Mouse (Mus musculus) liver, embryonic 16.5 days (tissue): ENCODE measurements around the gene Olfr209. TPM values are rescaled to one million over a fixed set of nuclear protein-coding genes. Genes with fewer than 3 reads are reported as not detected.
"Not testable (repeated sequence)": the region's sequence is repeated elsewhere in the genome, so short reads cannot be mapped to it uniquely, and the experiment has no call there.

ENCODE experiments used
- ATAC-seq: fragments of 200-750 bp; cut with Nextera tagmentation; 2 replicates; pipeline ENCODE4 v1.8.0; 2017; ENCODE audit warnings: low read depth, mild to moderate bottlenecking, moderate number of reproducible peaks, moderate library complexity
- H3K27ac ChIP-seq: fragments of 300-500 bp; sonication (generic); 2 replicates; pipeline ENCODE4 v1.5.1; 2014; ENCODE audit warnings: mild to moderate bottlenecking, low read length
- H3K27me3 ChIP-seq: fragments of 300-500 bp; sonication (generic); 2 replicates; pipeline ENCODE4 v1.6.1; 2014; ENCODE audit warnings: low read depth, low read length, mixed read lengths; ENCODE audit not compliant: control insufficient read depth, insufficient read depth
- H3K36me3 ChIP-seq: fragments of 300-500 bp; sonication (generic); 2 replicates; pipeline ENCODE4 v1.6.1; 2014; ENCODE audit warnings: mild to moderate bottlenecking; ENCODE audit not compliant: control insufficient read depth, insufficient read depth
- H3K4me1 ChIP-seq: fragments of 300-500 bp; sonication (generic); 2 replicates; pipeline ENCODE4 v1.6.1; 2014; ENCODE audit warnings: low read depth, low read length, mixed read lengths; ENCODE audit not compliant: control insufficient read depth
- H3K4me2 ChIP-seq: fragments of 300-500 bp; sonication (generic); 2 replicates; pipeline ENCODE4 v1.6.1; 2014; ENCODE audit warnings: low read depth, low read length, mixed read lengths
- H3K4me3 ChIP-seq: fragments of 300-500 bp; sonication (generic); 2 replicates; pipeline ENCODE4 v1.5.1; 2014; ENCODE audit warnings: low read depth, mild to moderate bottlenecking, low read length
- H3K9ac ChIP-seq: fragments of 300-500 bp; sonication (generic); 2 replicates; pipeline ENCODE4 v1.6.1; 2014; ENCODE audit warnings: low read depth, low read length
- H3K9me3 ChIP-seq: fragments of 300-500 bp; sonication (generic); replicated peaks from 2 replicates; pipeline ENCODE4 v1.6.1; 2016; ENCODE audit warnings: low read length; ENCODE audit not compliant: control insufficient read depth
- WGBS: fragments of 180-500 bp; shearing (Covaris S2); extraction: QIAGEN DNeasy Blood & Tissue Kit; methylation state at CpG from one replicate; pipeline ENCODE4 v1.1.7; 2014; ENCODE audit not compliant: insufficient replicate concordance; 5-methylcytosine and 5-hydroxymethylcytosine counted together
- polyA plus RNA-seq: library from polyadenylated mRNA; unstranded; fragments of >200 nt; fragmentation: Nextera tagmentation; extraction: Ambion mirVana; gene quantifications from 2 replicates; pipeline ENCODE4 v1.2.1, GENCODE M21; 2015

Olfr209 gene
- polyA plus RNA-seq, 1 experiment from 2014 or later, result not detected

DNA sequence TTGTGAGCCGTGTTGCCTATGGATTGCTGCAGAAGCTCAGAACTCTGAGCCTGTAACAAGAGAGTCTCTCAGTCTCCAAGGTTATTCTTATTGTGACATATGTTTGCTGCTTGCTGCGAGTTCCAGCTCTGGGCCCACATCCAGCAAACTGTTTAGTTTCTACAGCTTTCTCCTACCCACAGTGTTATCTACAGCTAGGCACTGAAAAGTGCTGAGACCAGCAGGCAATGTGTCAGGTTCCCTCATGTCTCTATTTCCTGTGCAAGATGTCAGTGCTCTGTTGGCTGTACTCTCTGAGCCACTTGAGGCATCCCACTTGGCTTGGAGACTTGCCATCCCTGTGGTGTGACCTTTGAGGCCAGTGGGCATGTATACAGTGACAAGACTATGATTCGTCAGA is 29.5 kb upstream of the Olfr209 start:
- Histone ChIP-seq H3K4me2 (no peak overlapping the region), H3K9me3 (no peaks in the 10 kb centered on the region), H3K27me3 (no peaks in the 10 kb centered on the region), H3K4me3 (no peak overlapping the region), H3K9ac (no peak overlapping the region), H3K36me3 (no peaks in the 10 kb centered on the region), H3K4me1 (no peaks in the 10 kb centered on the region), H3K27ac (no peak overlapping the region)
- 56% methylated on average over 3 of the region's 3 CpGs for WGBS
- ATAC-seq, result no peak

DNA sequence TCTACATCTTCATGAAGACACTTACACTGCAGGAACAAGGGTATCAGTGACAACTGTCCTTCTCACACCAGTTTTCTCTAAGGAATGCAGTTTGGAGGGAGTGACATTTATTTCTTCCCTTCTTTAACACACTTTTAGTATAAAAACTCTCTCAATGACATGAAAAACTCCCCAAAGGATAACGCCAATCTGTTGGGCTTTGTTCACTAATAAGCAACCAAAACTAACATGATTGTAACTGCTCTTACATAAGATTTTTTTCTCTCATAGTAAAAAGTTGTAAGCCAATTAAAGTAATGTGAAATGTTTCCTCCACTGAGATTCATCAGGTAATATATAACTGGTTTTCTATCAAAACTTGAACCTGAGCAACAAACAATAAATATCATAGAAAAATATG is 14.6 kb downstream of the Olfr209 start, which contains the start of gene Olfr206:
TSS of gene Olfr206 (minus strand) at position 101 of the 400 bp plus-strand sequence.
- Histone ChIP-seq H3K9me3 (no peaks in the 10 kb centered on the region), H3K27me3 (no peaks in the 10 kb centered on the region), H3K27ac (no peak within 1 kb of the TSS), H3K4me1 (no peaks in the 10 kb centered on the region), H3K36me3 (no peaks in the 10 kb centered on the region), H3K4me2 (no peak within 1 kb of the TSS), H3K4me3 (no peak within 1 kb of the TSS), H3K9ac (no peak within 1 kb of the TSS)
- ATAC-seq, result no peak
- 50% methylated on average over 1 of the region's 1 CpGs for WGBS

DNA sequence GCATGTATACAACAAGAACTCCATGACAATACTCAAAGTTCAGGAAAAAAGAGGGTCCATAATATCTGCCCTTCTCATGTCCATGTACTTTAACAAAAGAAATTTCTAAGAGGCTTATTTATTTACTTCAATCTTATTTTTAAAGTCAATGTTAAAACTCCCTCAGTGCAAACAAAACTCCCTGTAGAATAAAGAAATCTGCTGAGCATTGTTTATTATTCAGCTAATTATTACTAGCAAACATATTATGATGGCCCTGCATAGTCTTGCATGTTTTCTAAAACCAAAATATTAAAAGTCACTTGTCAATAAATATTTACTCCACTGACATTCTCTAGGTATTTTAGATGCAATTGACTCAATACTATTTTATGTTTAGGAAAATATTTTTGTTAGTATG is 32.8 kb downstream of the Olfr209 start, which contains the start of gene Olfr205:
TSS of gene Olfr205 (minus strand) at position 101 of the 400 bp plus-strand sequence.
- Histone ChIP-seq H3K36me3 (no peaks in the 10 kb centered on the region), H3K27me3 (no peaks in the 10 kb centered on the region), H3K9ac (no peak within 1 kb of the TSS), H3K4me1 (no peaks in the 10 kb centered on the region), H3K27ac (no peak within 1 kb of the TSS), H3K9me3 (no peaks in the 10 kb centered on the region; the same call in 1 of the 2 replicates), H3K4me2 (no peak within 1 kb of the TSS), H3K4me3 (no peak within 1 kb of the TSS)
- ATAC-seq, result no peak

DNA sequence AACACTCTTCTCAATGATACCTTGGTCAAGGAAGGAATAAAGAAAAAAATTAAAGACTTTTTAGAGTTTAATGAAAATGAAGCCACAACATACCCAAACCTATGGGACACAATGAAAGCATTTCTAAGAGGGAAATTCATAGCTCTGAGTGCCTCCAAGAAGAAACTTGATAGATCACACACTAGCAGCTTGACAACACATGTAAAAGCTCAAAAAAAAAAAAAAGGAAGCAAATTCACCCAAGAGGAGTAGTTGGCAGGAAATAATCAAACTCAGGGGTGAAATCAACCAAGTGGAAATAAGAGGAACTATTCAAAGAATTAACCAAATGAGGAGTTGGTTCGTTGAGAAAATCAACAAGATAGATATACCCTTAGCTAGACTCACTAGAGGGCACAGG is 40.5 kb downstream of the Olfr209 start:
- not testable (repeated sequence) for H3K4me1 ChIP-seq, H3K9ac ChIP-seq, H3K4me2 ChIP-seq, H3K4me3 ChIP-seq, ATAC-seq, H3K9me3 ChIP-seq, H3K27ac ChIP-seq, H3K36me3 ChIP-seq, H3K27me3 ChIP-seq
- WGBS, result 21% methylated on average over 1 of the region's 1 CpGs

DNA sequence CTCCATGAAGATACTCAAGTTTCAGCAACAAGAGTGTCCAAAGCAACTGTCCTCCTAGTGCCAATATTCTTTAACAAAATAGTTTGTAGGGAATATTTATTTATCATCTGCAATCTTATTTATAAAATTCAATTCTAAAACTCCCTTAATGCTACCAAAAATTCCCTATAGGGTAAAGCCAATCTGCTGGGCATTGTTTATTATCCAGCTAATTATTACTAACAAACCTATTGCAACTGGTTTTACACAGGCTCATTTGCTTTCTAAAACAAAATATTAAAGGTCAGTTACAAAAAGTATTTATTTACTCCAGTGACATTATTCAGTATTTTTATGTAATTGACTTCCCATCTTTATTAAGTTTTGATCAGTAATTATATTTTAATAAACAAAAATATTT is 45.6 kb downstream of the Olfr209 start, which contains the start of gene Olfr204:
TSS of gene Olfr204 (minus strand) at position 101 of the 400 bp plus-strand sequence.
- no peaks in the 10 kb centered on the region for H3K9me3 ChIP-seq
- H3K36me3 ChIP-seq, result no peaks in the 10 kb centered on the region
- no peak for ATAC-seq
- H3K4me3 ChIP-seq, result no peak within 1 kb of the TSS
- H3K4me1 ChIP-seq, result no peaks in the 10 kb centered on the region
- H3K27ac ChIP-seq, result no peak within 1 kb of the TSS
- H3K4me2 ChIP-seq, result no peak within 1 kb of the TSS
- no peak within 1 kb of the TSS for H3K9ac ChIP-seq
- H3K27me3 ChIP-seq, result no peaks in the 10 kb centered on the region

Other genes starting within 250 kb of the Olfr209 start
- not detected in 2 replicates for gene Olfr194, start 242.9 kb downstream of the Olfr209 start, polyA plus RNA-seq
- gene Olfr195, start 216.9 kb downstream of the Olfr209 start, polyA plus RNA-seq, result not detected in 2 replicates
- gene Olfr196, start 193.5 kb downstream of the Olfr209 start, polyA plus RNA-seq, result not detected in 2 replicates
- gene Olfr198, start 160.5 kb downstream of the Olfr209 start, polyA plus RNA-seq, result not detected in 2 replicates
- not detected in 2 replicates for gene Olfr199, start 144.2 kb downstream of the Olfr209 start, polyA plus RNA-seq
- gene Olfr201, start 91.4 kb downstream of the Olfr209 start, polyA plus RNA-seq, result 0.06 and 0.09 TPM in 2 replicates
- not detected in 2 replicates for gene Olfr202, start 77.2 kb downstream of the Olfr209 start, polyA plus RNA-seq
- gene Olfr203, start 65.1 kb downstream of the Olfr209 start, polyA plus RNA-seq, result not detected in 2 replicates
- not detected in 2 replicates for gene Olfr204, start 45.7 kb downstream of the Olfr209 start, polyA plus RNA-seq
- not detected in 2 replicates for gene Olfr205, start 32.9 kb downstream of the Olfr209 start, polyA plus RNA-seq
- not detected in 2 replicates for gene Olfr206, start 14.7 kb downstream of the Olfr209 start, polyA plus RNA-seq
- not detected in 2 replicates for gene Gabrr3, start 43.3 kb upstream of the Olfr209 start, polyA plus RNA-seq
- gene Riox2, start 107.8 kb upstream of the Olfr209 start, polyA plus RNA-seq, result 10.5 and 12.0 TPM in 2 replicates
- 0.78 and 1.1 TPM in 2 replicates for gene Crybg3, start 237.0 kb upstream of the Olfr209 start, polyA plus RNA-seq